Mouse (Mus musculus): ENCODE measurements at regions not wholly inside any gene's neighbourhood (a gene's known extent, or its start where the extent isn't known, plus 50 kb on each side); places are given as distances from the start of the nearest gene placed in this dataset.

DNA sequence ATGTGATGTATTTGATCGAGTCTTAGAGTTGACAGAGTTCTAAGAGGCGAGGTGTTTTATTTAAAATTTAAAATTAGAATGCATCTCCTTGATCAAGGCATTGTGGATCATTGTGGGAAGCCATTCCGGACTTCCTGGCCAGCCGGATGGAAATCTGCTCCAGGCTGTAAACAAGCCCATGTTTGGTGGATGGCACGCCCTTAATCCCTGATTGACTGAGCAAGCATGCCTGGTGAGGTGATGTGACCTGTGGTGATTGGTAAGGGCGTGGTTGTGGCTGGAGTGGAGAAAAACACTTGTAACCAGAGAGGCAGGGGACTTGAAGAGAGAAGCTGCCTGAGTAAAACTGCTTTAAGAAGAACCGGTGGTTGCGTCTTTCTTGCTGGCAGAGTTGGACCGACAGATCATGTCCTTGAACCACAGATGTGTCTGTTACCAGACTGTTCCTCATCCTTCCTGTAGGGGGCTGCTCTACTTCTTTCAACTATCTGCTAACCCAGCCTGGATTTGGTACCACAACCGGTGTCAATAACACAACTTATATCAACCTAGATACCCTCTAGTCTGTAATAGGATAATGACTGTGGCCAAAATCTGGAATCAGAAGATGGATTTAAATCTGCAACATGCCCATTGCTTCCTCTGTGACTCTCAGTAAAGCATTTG is 164.4 kb downstream of the Ifng start:
- Histone ChIP-seq H3K27me3 (no peaks in the 10 kb centered on the region), H3K4me1 (replicated peaks) (no peaks in the 10 kb centered on the region), H3K9me3 (no peaks in the 10 kb centered on the region), H3K9ac (no peak overlapping the region), H3K4me2 (no peak overlapping the region), H3K36me3 (no peaks in the 10 kb centered on the region), H3K27ac (replicated peaks) (no peak overlapping the region), H3K4me3 (no peak overlapping the region)
- WGBS: 89% methylated on average over 10 of the region's 10 CpGs
- no peak for ATAC-seq (ENCODE audit: low read depth)

DNA sequence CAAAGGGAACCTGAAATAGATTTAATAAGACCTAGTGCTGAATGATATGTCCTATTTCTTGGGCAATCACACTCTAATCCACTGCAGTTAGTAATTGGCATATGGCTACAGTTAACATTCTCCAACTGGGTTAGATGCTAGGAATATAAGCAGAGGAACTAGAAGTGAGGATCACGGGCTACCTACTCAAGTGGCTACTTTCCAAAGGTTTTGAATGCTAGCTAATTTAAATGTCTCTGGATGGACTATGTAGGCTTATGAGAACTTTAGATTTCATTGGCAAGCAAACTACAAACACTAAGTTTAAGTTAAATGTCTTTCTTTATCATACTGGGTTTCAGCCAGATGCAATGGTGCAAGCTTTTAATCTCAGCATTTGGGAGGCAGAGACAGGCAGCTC is 166.6 kb downstream of the Ifng start:
- ATAC-seq (ENCODE audit: low read depth): no peak
- Histone ChIP-seq H3K27ac (replicated peaks) (no peak overlapping the region), H3K9ac (no peak overlapping the region), H3K4me3 (no peak overlapping the region), H3K4me1 (replicated peaks) (no peaks in the 10 kb centered on the region), H3K9me3 (no peaks in the 10 kb centered on the region), H3K4me2 (no peak overlapping the region), H3K36me3 (no peaks in the 10 kb centered on the region), H3K27me3 (no peaks in the 10 kb centered on the region)
- WGBS: 95% methylated on average over 1 of the region's 1 CpGs

DNA sequence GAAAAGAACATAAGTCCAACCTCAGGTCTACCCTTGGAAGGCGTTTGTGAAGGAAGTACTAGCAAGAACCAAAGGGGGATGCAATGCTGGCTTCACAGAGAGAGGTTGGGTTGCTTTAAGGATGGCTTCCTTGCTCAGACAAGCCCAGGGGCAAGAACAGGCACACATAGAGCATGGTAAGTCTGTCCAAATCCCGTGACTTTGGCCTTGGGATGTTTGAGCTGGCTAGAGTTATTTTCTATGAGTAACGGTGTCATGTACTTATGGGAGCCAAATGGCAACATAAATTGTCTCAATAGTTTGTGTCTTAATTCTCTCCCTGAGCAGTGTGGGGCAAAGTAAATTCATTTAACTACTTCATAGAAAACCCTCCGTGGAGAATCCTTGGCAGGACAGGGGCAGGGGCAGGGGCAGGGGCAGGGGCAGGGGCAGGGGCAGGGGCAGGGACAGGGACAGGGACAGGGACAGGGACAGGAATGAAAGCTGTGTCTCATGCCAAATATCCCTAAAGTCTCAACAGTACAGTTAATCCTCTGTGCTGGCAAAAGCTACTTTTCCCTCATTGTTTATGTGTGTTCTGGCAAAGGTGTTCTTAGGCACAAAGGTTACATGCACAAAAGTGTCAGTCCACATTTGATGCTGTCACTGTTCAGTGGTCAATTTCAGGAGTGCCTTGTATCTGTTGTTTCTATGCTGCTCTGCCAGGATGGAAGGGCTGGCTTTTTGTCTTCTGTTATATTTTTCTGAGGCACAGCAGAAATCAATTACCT is 167.7 kb downstream of the Ifng start:
- 67% methylated on average over 4 of the region's 4 CpGs for WGBS
- H3K4me2 ChIP-seq: no peak overlapping the region
- no peaks in the 10 kb centered on the region for H3K36me3 ChIP-seq
- H3K27me3 ChIP-seq: no peaks in the 10 kb centered on the region
- no peak overlapping the region for H3K4me3 ChIP-seq
- H3K9me3 ChIP-seq: no peaks in the 10 kb centered on the region
- H3K4me1 ChIP-seq (replicated peaks): no peaks in the 10 kb centered on the region; the same call in 1 of the 2 replicates
- ATAC-seq (ENCODE audit: low read depth): no peak
- H3K27ac ChIP-seq (replicated peaks): no peak overlapping the region
- H3K9ac ChIP-seq: no peak overlapping the region

DNA sequence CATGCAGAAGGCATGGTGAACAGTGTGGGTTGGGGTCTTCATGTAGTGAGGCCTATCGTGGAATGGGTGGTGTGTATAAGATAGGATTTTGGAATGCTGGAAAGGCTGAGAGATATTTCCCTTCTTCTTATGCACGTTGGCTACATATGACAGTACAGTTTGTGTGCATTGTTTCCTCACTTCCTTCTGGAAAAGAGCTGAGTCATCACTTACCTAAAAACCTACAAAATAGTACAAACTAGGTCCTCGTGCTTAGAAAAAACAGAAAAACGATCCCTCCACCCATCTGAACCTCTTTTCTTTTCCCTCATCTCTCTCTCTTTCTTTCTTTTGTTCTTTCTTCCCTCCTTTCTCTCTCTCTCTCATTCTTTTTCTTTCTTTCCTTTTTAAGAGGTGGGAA is 168.3 kb downstream of the Ifng start:
- ATAC-seq (ENCODE audit: low read depth): no peak
- Histone ChIP-seq H3K27ac (replicated peaks) (no peak overlapping the region), H3K4me3 (no peak overlapping the region), H3K9me3 (no peaks in the 10 kb centered on the region), H3K4me1 (replicated peaks) (no peaks in the 10 kb centered on the region; the same call in 1 of the 2 replicates), H3K9ac (no peak overlapping the region), H3K36me3 (no peaks in the 10 kb centered on the region), H3K4me2 (no peak overlapping the region), H3K27me3 (no peaks in the 10 kb centered on the region)
- WGBS: 86% methylated on average over 4 of the region's 4 CpGs

DNA sequence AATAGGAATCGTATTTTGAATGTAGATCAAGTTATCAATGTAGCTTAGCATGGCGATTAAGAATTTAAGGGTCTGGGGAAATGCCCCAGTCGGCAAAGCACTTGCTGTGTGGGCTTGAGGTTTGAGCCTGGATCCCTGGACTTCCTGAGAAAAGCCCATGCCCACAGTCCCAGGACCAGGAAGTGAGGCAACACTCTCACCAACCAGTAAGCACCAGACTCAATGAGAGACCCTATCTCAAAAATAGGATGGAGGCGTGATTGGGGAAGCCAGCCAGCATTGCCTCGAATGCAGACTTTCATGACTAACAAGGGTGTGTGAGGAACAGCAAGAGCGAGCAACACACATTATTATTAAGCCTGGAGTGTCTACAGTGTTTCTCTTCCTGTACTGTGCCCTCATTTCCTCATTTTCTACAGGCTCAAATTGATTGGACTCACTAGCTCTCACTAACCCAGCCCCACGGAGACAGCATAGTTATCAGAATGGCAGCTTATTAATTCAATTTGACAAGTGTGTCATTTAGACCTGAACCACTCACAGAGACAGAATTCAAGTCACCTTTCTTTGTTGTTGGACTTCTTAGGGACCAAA is 170.1 kb downstream of the Ifng start:
- no peak overlapping the region for H3K9ac ChIP-seq
- H3K27ac ChIP-seq (replicated peaks): no peak overlapping the region
- no peaks in the 10 kb centered on the region for H3K27me3 ChIP-seq
- H3K36me3 ChIP-seq: no peaks in the 10 kb centered on the region
- H3K4me1 ChIP-seq (replicated peaks): no peaks in the 10 kb centered on the region; the same call in 1 of the 2 replicates
- H3K4me3 ChIP-seq: no peak overlapping the region
- ATAC-seq (ENCODE audit: low read depth): no peak
- H3K4me2 ChIP-seq: no peak overlapping the region
- H3K9me3 ChIP-seq: no peaks in the 10 kb centered on the region
- WGBS: 83% methylated on average over 7 of the region's 7 CpGs

DNA sequence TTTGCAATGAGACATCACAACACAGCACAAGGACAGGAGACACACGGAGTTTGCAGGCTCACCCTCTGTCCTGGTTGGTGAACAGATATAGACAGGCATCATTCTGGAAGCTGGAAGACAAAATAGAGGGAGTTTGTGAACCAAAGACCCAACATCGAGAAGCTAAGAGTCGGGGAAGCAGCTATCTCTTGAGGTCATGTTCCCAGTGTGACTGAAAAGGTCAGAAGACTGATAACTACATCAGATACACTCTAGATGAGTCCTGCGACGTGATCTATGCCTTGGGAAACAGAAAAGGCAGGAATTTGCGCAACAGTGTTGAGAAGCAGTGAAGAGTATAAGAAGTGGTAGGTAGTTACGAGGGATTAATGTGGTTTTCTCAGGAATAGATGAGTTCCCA is 171.2 kb downstream of the Ifng start:
- Histone ChIP-seq H3K27me3 (no peaks in the 10 kb centered on the region), H3K36me3 (no peaks in the 10 kb centered on the region), H3K9ac (no peak overlapping the region), H3K4me1 (replicated peaks) (no peaks in the 10 kb centered on the region; the same call in 1 of the 2 replicates), H3K4me2 (no peak overlapping the region), H3K4me3 (no peak overlapping the region), H3K27ac (replicated peaks) (no peak overlapping the region), H3K9me3 (no peaks in the 10 kb centered on the region)
- ATAC-seq (ENCODE audit: low read depth): no peak
- 89% methylated on average over 7 of the region's 7 CpGs for WGBS

DNA sequence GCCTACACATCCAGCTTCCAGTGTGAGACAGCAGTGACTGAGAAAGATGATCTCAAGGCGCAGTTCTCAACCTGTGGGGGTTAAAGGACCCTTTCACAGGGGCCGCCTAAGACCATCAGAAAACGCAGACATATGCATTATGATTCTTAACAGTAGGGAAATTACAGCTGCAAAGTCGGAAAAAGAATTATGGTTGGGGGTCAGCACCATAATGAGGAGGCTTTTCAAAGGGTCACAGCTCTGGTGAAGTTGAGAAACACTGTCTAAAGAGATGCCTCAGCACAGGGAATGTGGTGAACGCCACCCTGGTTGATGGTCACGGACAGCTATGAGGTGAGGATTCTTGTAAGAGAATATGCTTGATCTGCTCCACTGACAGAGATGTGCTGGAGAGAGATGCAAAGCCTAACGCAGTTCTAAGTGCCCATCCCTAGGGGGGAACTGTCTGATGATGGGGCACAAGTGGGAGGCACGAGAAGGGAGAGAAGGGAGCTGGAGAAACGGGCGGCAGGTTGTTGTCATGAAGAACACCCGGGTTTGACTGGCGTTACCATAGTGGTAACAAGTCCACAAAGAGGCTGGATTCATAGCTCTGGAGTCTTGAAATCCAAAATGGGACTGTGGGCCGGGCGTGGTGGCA is 172.3 kb downstream of the Ifng start:
- H3K36me3 ChIP-seq: no peaks in the 10 kb centered on the region
- no peaks in the 10 kb centered on the region for H3K9me3 ChIP-seq
- H3K27ac ChIP-seq (replicated peaks): no peak overlapping the region
- H3K27me3 ChIP-seq: no peaks in the 10 kb centered on the region
- ATAC-seq (ENCODE audit: low read depth): no peak
- H3K4me3 ChIP-seq: no peak overlapping the region
- no peak overlapping the region for H3K4me2 ChIP-seq
- H3K9ac ChIP-seq: no peak overlapping the region
- WGBS: 86% methylated on average over 14 of the region's 14 CpGs
- H3K4me1 ChIP-seq (replicated peaks): no peaks in the 10 kb centered on the region; the same call in 1 of the 2 replicates

DNA sequence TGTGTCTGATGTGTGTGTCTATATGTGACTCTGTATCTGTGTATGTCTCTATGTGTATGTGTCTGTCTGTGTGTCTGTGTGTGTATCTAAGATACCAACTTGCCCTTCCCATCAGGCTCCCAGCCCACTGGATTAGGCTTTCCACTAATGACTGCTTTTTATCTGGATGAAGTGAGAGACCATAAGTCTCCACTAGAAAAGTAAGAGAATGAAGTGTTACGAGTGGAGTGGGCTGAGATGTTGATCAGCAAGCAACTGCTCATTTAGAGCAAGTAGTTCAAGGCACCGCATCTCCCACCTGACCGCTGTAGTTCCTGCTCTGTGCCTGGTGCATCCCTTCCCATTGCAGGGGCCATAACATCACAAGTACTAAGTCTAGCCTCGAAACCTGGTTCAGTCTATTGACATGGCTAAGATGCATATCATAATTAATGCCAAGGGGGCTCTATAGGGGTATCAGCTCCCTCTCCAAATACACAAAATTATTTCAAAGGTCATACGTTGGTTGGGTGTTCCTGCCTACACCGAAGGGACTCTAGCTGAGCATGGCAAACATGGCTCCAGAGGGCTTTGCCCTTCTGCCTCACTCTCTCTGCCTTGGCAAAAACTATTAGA is 173.5 kb downstream of the Ifng start:
- H3K36me3 ChIP-seq: no peaks in the 10 kb centered on the region
- H3K27ac ChIP-seq (replicated peaks): no peak overlapping the region
- WGBS: 94% methylated on average over 6 of the region's 6 CpGs
- no peaks in the 10 kb centered on the region; the same call in 1 of the 2 replicates for H3K4me1 ChIP-seq (replicated peaks)
- ATAC-seq (ENCODE audit: low read depth): no peak
- no peaks in the 10 kb centered on the region for H3K27me3 ChIP-seq
- H3K4me3 ChIP-seq: no peak overlapping the region
- H3K4me2 ChIP-seq: no peak overlapping the region
- H3K9me3 ChIP-seq: no peaks in the 10 kb centered on the region
- no peak overlapping the region for H3K9ac ChIP-seq

DNA sequence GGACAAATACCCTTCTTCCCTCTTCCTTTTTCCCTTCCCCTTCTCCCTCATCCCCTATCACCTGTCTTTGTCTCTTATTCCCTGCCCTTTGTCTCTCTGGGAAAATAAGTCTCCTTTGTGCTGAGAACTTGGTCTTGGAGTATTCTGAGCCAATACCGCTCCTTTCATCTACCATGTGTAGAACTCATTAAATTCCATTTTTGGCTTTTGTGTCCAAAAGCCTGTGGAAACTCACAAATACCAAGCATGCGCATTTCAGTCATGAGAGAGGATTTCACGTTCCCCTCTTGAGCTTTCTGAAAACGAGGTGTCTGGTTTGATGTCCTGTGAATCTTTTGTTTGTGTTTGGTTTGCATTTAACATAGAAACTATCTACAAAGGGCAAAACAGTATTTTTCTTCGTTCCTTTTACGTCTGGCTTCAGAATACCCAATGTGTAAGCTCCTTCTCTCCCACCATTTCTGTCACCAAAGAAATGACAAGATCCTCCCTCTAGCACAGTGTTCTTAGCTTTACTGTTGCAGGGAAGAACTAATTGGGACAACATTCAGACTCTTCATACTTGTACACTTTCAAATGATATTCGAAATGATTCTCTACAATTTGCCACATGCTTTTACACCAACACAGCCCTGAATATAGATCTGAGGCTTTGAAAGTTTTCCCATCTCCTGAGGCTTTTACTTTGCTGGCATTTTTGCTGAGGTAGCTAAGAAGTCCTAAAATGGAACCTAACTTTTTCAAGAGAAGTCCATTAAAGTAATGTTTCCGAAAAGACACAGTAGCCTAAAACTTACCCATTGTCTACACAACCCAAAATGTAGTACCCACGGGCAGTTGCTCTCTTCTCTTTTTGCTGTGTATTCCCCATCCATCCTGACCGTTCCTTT is 174.5 kb downstream of the Ifng start:
- Histone ChIP-seq H3K4me3 (no peak overlapping the region), H3K4me2 (no peak overlapping the region), H3K9ac (no peak overlapping the region), H3K27me3 (no peaks in the 10 kb centered on the region), H3K9me3 (no peaks in the 10 kb centered on the region), H3K4me1 (replicated peaks) (no peaks in the 10 kb centered on the region; the same call in 1 of the 2 replicates), H3K36me3 (no peaks in the 10 kb centered on the region), H3K27ac (replicated peaks) (no peak overlapping the region)
- no peak for ATAC-seq (ENCODE audit: low read depth)
- WGBS: 87% methylated on average over 10 of the region's 10 CpGs

DNA sequence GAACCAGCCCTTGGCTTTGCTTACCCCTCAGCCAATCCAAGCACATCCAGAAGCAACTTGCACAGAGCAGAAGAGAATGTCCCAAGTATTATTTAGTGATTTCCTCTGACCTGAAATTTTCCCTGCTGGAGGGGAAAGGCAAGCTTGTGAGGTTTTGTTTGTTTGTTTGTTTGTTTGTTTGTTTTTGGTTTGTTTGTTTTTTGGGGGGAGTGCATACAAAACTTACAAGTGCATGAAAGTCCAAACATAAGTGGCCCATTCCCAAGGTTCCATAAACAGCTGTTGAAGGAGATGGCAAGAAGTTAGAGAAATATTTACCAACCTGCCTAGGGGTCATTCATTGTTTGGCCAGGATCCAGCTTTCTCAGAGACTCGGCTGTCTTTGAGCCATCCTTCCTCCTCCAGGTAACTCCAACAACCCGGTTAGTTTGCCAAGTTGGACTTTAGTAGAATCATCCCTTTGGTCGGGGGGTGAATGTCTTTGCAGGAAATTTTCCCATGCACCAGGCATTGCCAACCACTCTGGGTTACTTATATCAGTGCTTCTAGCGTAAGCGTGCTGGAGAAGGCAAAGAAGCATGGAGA is 175.3 kb downstream of the Ifng start:
- H3K4me2 ChIP-seq: no peak overlapping the region
- ATAC-seq (ENCODE audit: low read depth): no peak
- WGBS: 94% methylated on average over 5 of the region's 5 CpGs
- H3K27me3 ChIP-seq: no peaks in the 10 kb centered on the region
- H3K27ac ChIP-seq (replicated peaks): no peak overlapping the region
- no peak overlapping the region for H3K4me3 ChIP-seq
- no peaks in the 10 kb centered on the region for H3K9me3 ChIP-seq
- H3K9ac ChIP-seq: no peak overlapping the region
- H3K36me3 ChIP-seq: no peaks in the 10 kb centered on the region
- H3K4me1 ChIP-seq (replicated peaks): no peaks in the 10 kb centered on the region; the same call in 1 of the 2 replicates

Measured in neural tube, embryonic 13.5 days (tissue).